8 mouse cellular contexts compared by ENCODE assay signal in genomic region chr5:38563121-38563520, GRCm38 (mm10). TPM values are rescaled to one million over a fixed set of nuclear protein-coding genes. Genes with fewer than 3 reads are reported as not detected.
DNase-seq lines count a peak whose midpoint lies in the region; ATAC-seq lines count a peak whose summit lies in the region.

Gene Wdr1 (minus strand): TSS chr5:38563221.

- H3K27me3 ChIP-seq in midbrain, embryonic 15.5 days (replicated peaks) = no peaks in the 10 kb centered on the region

- H3K36me3 ChIP-seq in midbrain, embryonic 15.5 days (replicated peaks) = no peaks in the 10 kb centered on the region; the same call in 1 of the 2 replicates

- peak within 1 kb of the TSS; percentile 96 for H3K27ac ChIP-seq in brown adipose tissue, adult 24 weeks (replicated peaks; ENCODE audit: low read depth, low read length)
- peak within 1 kb of the TSS; percentile 89 for H3K27ac ChIP-seq in midbrain, embryonic 15.5 days

- peak within 1 kb of the TSS; percentile 96 for H3K4me2 ChIP-seq in midbrain, embryonic 15.5 days

- H3K9ac ChIP-seq in midbrain, embryonic 15.5 days = peak within 1 kb of the TSS; percentile 70

- no peaks in the 10 kb centered on the region; the same call in none of the 2 replicates for H3K4me1 ChIP-seq in brown adipose tissue, adult 24 weeks (ENCODE audit: control insufficient read depth, insufficient read depth, insufficient read length, low read length)
- H3K4me1 ChIP-seq in midbrain, embryonic 15.5 days = peaks cover 31% of the 10 kb centered on the region

- no peak for DNase-seq in layer of hippocampus, adult 8-10 months (ENCODE audit: low spot score in 2 of 2)
- DNase-seq in layer of hippocampus, adult 11-12 months (ENCODE audit: low spot score) = no peak
- DNase-seq in heart, adult 8-10 months (ENCODE audit: low spot score) = no peak
- DNase-seq in layer of hippocampus, postnatal 25 days (ENCODE audit: extremely low spot score in 1 of 2, low spot score in 1 of 2) = no peak
- DNase-seq in frontal cortex, postnatal 10 days (ENCODE audit: low spot score in 2 of 2) = no peak
- no peak for DNase-seq in MN1 (ENCODE audit: low spot score)

- H3K4me3 ChIP-seq in brown adipose tissue, adult 24 weeks (ENCODE audit: insufficient read depth, low read depth, low read length) = peak within 1 kb of the TSS; percentile 77
- peak within 1 kb of the TSS; percentile 94 for H3K4me3 ChIP-seq in midbrain, embryonic 15.5 days

- no peak for ATAC-seq in midbrain, embryonic 15.5 days (replicated peaks)

- WGBS in midbrain, embryonic 15.5 days = 86% methylated on average over 2 of the region's 2 CpGs

- no peaks in the 10 kb centered on the region for H3K9me3 ChIP-seq in midbrain, embryonic 15.5 days

RNA-seq across cellular contexts. Expression of gene Wdr1, which starts in this region (rescaled TPM):
- total RNA-seq in layer of hippocampus, adult 8-10 months (2022) = 100 to 1,000 TPM; 214 to 223 (median 220) TPM
- polyA plus RNA-seq in brown adipose tissue, adult 24 weeks (2012; ENCODE audit: insufficient read depth, insufficient read length, missing spikeins) = 48.4 and 56.3 TPM in 2 replicates
- 100 to 1,000 TPM; 109 to 129 (median 118) TPM for total RNA-seq in heart, adult 8-10 months (2022)
- 100 to 1,000 TPM; 217 TPM for total RNA-seq in layer of hippocampus, postnatal 25 days (2021)
- 208 and 210 TPM in 2 replicates for polyA plus RNA-seq in midbrain, embryonic 15.5 days (2015; fragmentation: Nextera tagmentation; extraction: Ambion mirVana)
